Mouse (Mus musculus): ENCODE measurements around the gene Lta. TPM values are rescaled to one million over a fixed set of nuclear protein-coding genes. Genes with fewer than 3 reads are reported as not detected.
"Not testable (repeated sequence)": the region's sequence is repeated elsewhere in the genome, so short reads cannot be mapped to it uniquely, and the experiment has no call there.

The Lta gene
- total RNA-seq, 2 experiments from 2014 or later, result 0.42 to 0.72 TPM

GRCm38 (mm10) chr17:35241305-35242014 lies 36.3 kb upstream of the Lta start, which contains the start of gene Ddx39b:
Ddx39b (plus strand) TSS chr17:35241746.
- peak; percentile 97 to 98 for DNase-seq (ENCODE audit: low spot score in 2 of 2)
- intact Hi-C loops (cut with DNase I), result no loop called here

- intact Hi-C loops (cut with DNase I), result no loop called here
Measured at GRCm38 (mm10) chr17:35240384-35241304, 35.5 kb upstream of the Lta start.

GRCm38 (mm10) chr17:35239700-35240099 lies 34.5 kb upstream of the Lta start:
- intact Hi-C loops (cut with DNase I), result loop anchor here (5.0 to 10.0 kb wide), 3 partner anchors 117 to 635 kb away; partner anchors contain the start of genes Agpat1, Csnk2b, Gpank1 and Rnf5
- DNase-seq (ENCODE audit: low spot score in 2 of 2), result no peak

More at GRCm38 (mm10) chr17:35240384-35241304, 35.5 kb upstream of the Lta start:
- DNase-seq (ENCODE audit: low spot score in 2 of 2), result no peak

GRCm38 (mm10) chr17:35237504-35237903 lies 32.4 kb upstream of the Lta start:
- DNase-seq (ENCODE audit: low spot score in 2 of 2), result peak in 1 of 2 experiments; percentile 21
- intact Hi-C loops (cut with DNase I), result loop anchor here (5.0 to 10.0 kb wide), 3 partner anchors 115 to 633 kb away; partner anchors contain the start of genes Agpat1, Csnk2b, Gpank1 and Rnf5

GRCm38 (mm10) chr17:35236996-35237395 lies 31.8 kb upstream of the Lta start:
- intact Hi-C loops (cut with DNase I), result loop anchor here (5.0 to 10.0 kb wide), 3 partner anchors 115 to 632 kb away; partner anchors contain the start of genes Agpat1, Csnk2b, Gpank1 and Rnf5
- DNase-seq (ENCODE audit: low spot score in 2 of 2), result peak in 1 of 2 experiments; percentile 19

- peak; percentile 99 to 100 for DNase-seq (ENCODE audit: low spot score in 2 of 2)
Measured at GRCm38 (mm10) chr17:35236390-35236746, 31.2 kb upstream of the Lta start.

GRCm38 (mm10) chr17:35235614-35236389 lies 30.7 kb upstream of the Lta start, which contains the start of gene Nfkbil1:
Nfkbil1 (minus strand) TSS chr17:35235792.
- intact Hi-C loops (cut with DNase I), result loop anchor here (5.0 to 10.0 kb wide), 3 partner anchors 114 to 631 kb away; partner anchors contain the start of genes Agpat1, Csnk2b, Gpank1 and Rnf5

More at GRCm38 (mm10) chr17:35236390-35236746, 31.2 kb upstream of the Lta start:
- intact Hi-C loops (cut with DNase I), result loop anchor here (5.0 to 10.0 kb wide), 3 partner anchors 114 to 632 kb away; partner anchors contain the start of genes Agpat1, Csnk2b, Gpank1 and Rnf5

GRCm38 (mm10) chr17:35234903-35235302 lies 29.8 kb upstream of the Lta start:
- intact Hi-C loops (cut with DNase I), result loop anchor here (5.0 to 10.0 kb wide), 3 partner anchors 113 to 630 kb away; partner anchors contain the start of genes Agpat1, Csnk2b, Gpank1 and Rnf5
- peak in 1 of 2 experiments; percentile 27 for DNase-seq (ENCODE audit: low spot score in 2 of 2)

More at GRCm38 (mm10) chr17:35235614-35236389, 30.7 kb upstream of the Lta start, which contains the start of gene Nfkbil1:
- peak; percentile 95 to 96 for DNase-seq (ENCODE audit: low spot score in 2 of 2)

GRCm38 (mm10) chr17:35234090-35234489 lies 28.9 kb upstream of the Lta start:
- intact Hi-C loops (cut with DNase I), result loop anchor here (10.0 kb wide), 2 partner anchors 229 to 629 kb away; partner anchors contain the start of genes Agpat1, Rnf5 and Vars
- DNase-seq (ENCODE audit: low spot score in 2 of 2), result not testable (repeated sequence)

- DNase-seq (ENCODE audit: low spot score in 2 of 2), result peak in 1 of 2 experiments; percentile 11
- intact Hi-C loops (cut with DNase I), result loop anchor here (2.0 to 10.0 kb wide), 4 partner anchors 55 to 629 kb away; partner anchors contain the start of genes Agpat1, Rnf5 and Vars
Measured at GRCm38 (mm10) chr17:35233114-35233980, 28.2 kb upstream of the Lta start, which contains the start of gene Atp6v1g2. Atp6v1g2 (plus strand) TSS chr17:35233660.

- intact Hi-C loops (cut with DNase I), result loop anchor here (2.0 to 10.0 kb wide), 4 partner anchors 54 to 628 kb away; partner anchors contain the start of genes Agpat1, Rnf5 and Vars
- peak in 1 of 2 experiments; percentile 5 for DNase-seq (ENCODE audit: low spot score in 2 of 2)
Measured at GRCm38 (mm10) chr17:35232659-35233058, 27.5 kb upstream of the Lta start.

- DNase-seq (ENCODE audit: low spot score in 2 of 2), result peak; percentile 80 to 90
- intact Hi-C loops (cut with DNase I), result loop anchor here (2.0 to 10.0 kb wide), 4 partner anchors 53 to 627 kb away; partner anchors contain the start of genes Agpat1, Rnf5 and Vars
Measured at GRCm38 (mm10) chr17:35232043-35232442, 26.9 kb upstream of the Lta start.

- DNase-seq (ENCODE audit: low spot score in 2 of 2), result no peak
- intact Hi-C loops (cut with DNase I), result loop anchor here (10.0 kb wide), 2 partner anchors 226 to 626 kb away; partner anchors contain the start of genes Agpat1, Rnf5 and Vars
Measured at GRCm38 (mm10) chr17:35231022-35231421, 25.9 kb upstream of the Lta start.

- intact Hi-C loops (cut with DNase I), result loop anchor here (1.0 kb wide), 1 partner anchor 22 kb away; no protein-coding TSS in a partner anchor
- DNase-seq (ENCODE audit: low spot score in 2 of 2), result no peak
Measured at GRCm38 (mm10) chr17:35226561-35227046, 21.5 kb upstream of the Lta start.

GRCm38 (mm10) chr17:35225456-35225855 lies 20.3 kb upstream of the Lta start:
- intact Hi-C loops (cut with DNase I), result no loop called here
- no peak for DNase-seq (ENCODE audit: low spot score in 2 of 2)

- no peak for DNase-seq (ENCODE audit: low spot score in 2 of 2)
- intact Hi-C loops (cut with DNase I), result no loop called here
Measured at GRCm38 (mm10) chr17:35224641-35225040, 19.5 kb upstream of the Lta start.

- no peak for DNase-seq (ENCODE audit: low spot score in 2 of 2)
- intact Hi-C loops (cut with DNase I), result no loop called here
Measured at GRCm38 (mm10) chr17:35222299-35222698, 17.1 kb upstream of the Lta start.
